Mouse (Mus musculus): ENCODE measurements around the gene Ccdc141.

GRCm38 (mm10) chr2:77173366-77173765 lies 2.9 kb upstream of the Ccdc141 start:
- no peak for TF ChIP-seq POLR2A (IDR thresholded peaks at IDR 0.05; ENCODE audit: low read depth, low read length)
- TF ChIP-seq CTCF (IDR thresholded peaks at IDR 0.05; ENCODE audit: extremely low read depth, insufficient read length, insufficient replicate concordance, low read depth, low read length), result no peak
